Mouse (Mus musculus) brain, embryonic 14.5 days (tissue): ENCODE data around the gene Sox14.

ENCODE experiments used
- CTCF ChIP-seq: fragments of 200-500 bp; IDR thresholded peaks from 2 replicates; pipeline ENCODE4 v1.5.1; 2012; ENCODE audit warnings: inconsistent platforms, mild to moderate bottlenecking, moderate library complexity, borderline replicate concordance; ENCODE audit not compliant: insufficient read depth, insufficient read length; ENCODE audit errors: extremely low read depth
- POLR2A ChIP-seq: fragments of 200-500 bp; IDR thresholded peaks from 2 replicates; pipeline ENCODE4 v1.6.1; 2012; ENCODE audit warnings: mild to moderate bottlenecking, inconsistent platforms, borderline replicate concordance; ENCODE audit not compliant: poor library complexity, insufficient read depth, insufficient read length, severe bottlenecking; ENCODE audit errors: extremely low read depth

DNA sequence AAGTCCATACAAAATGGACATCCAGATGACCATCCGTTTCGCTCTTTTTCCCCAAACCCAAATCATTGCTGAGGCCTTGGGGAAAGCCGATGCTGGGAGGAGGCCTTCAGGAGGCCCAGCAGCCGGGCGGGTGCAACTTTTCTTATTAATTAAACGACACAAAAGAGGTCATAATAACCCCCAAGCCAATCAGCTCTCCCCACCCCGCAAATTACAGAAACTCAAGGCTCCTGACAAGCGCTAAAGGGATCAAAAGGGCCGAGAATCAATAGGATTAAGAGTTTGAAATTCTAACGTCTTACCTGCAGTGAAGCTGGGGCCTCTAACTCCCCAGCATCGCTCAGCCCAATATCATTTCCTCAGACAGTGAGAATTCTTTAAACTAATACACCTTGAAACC, 22.6 kb downstream of the Sox14 start:
- TF ChIP-seq CTCF (no peak), POLR2A (no peak)
